In genomic region chr8:92252597-92253375, GRCm38 (mm10) we compare ENCODE assay signal across 9 mouse cellular contexts.
A peak's percentile ranks its signal among the peaks of the same experiment; 100 is the strongest.
DNase-seq lines count a peak whose midpoint lies in the region; ATAC-seq lines count a peak whose summit lies in the region.
"Had no signal": no experiment of that assay in that cellular context is flagged by ENCODE, and none has a peak within 500 bp of the region (broad histone marks: within the 10 kb centered on the region; RNA-seq: fewer than 3 reads in every experiment).

No protein-coding gene starts in this region.

- H3K4me1 ChIP-seq in heart, embryonic 16.5 days (ENCODE audit: control insufficient read depth, insufficient read depth, low read length), result peaks cover 13% of the 10 kb centered on the region
- peaks cover 16% of the 10 kb centered on the region for H3K4me1 ChIP-seq in embryonic facial prominence, embryonic 13.5 days

- H3K9ac ChIP-seq in heart, embryonic 16.5 days (ENCODE audit: low read length), result no peak overlapping the region
- H3K9ac ChIP-seq in embryonic facial prominence, embryonic 13.5 days, result no peak overlapping the region

- no peak for DNase-seq in heart, postnatal 36 days
- peak; percentile 2 for DNase-seq in 3T3-L1 (ENCODE audit: low read depth, low spot score)
- peak; percentile 4 to 8 for DNase-seq in left cerebral cortex, adult 18-20 months (ENCODE audit: low spot score in 2 of 2)
- DNase-seq in adrenal gland, postnatal 25 days, result no peak
- no peak for DNase-seq in adrenal gland, adult 8-10 months
- DNase-seq in adrenal gland, postnatal 4 days (ENCODE audit: low spot score in 2 of 2), result no peak
- DNase-seq: adrenal gland, postnatal 36 days had no signal

- intact Hi-C loops in heart, postnatal 36 days (cut with DNase I), result no loop called here

- no peak overlapping the region for H3K4me3 ChIP-seq in heart, embryonic 16.5 days (ENCODE audit: low read length)
- H3K4me3 ChIP-seq in embryonic facial prominence, embryonic 13.5 days, result no peak overlapping the region

- H3K9me3 ChIP-seq in heart, embryonic 16.5 days (replicated peaks; ENCODE audit: control insufficient read depth, low read length), result no peaks in the 10 kb centered on the region
- no peaks in the 10 kb centered on the region for H3K9me3 ChIP-seq in embryonic facial prominence, embryonic 13.5 days

- H3K27me3 ChIP-seq in heart, embryonic 16.5 days (ENCODE audit: control insufficient read depth, insufficient read depth, low read length), result no peaks in the 10 kb centered on the region
- peaks cover 10% of the 10 kb centered on the region for H3K27me3 ChIP-seq in embryonic facial prominence, embryonic 13.5 days

- H3K36me3 ChIP-seq in heart, embryonic 16.5 days (ENCODE audit: control insufficient read depth, insufficient read depth), result no peaks in the 10 kb centered on the region
- no peaks in the 10 kb centered on the region for H3K36me3 ChIP-seq in embryonic facial prominence, embryonic 13.5 days

- H3K4me2 ChIP-seq in heart, embryonic 16.5 days (ENCODE audit: low read depth, low read length), result peak overlapping the region; percentile 26
- H3K4me2 ChIP-seq in embryonic facial prominence, embryonic 13.5 days, result no peak overlapping the region

- peak; percentile 92 for ATAC-seq in heart, embryonic 16.5 days (replicated peaks; ENCODE audit: extremely low read depth, insufficient read depth, low FRiP score)
- peak; percentile 78; the same call in 1 of the 2 replicates for ATAC-seq in embryonic facial prominence, embryonic 13.5 days (ENCODE audit: insufficient number of reproducible peaks, insufficient read depth, low FRiP score, low TSS enrichment, low read depth)

- 38% methylated on average over 8 of the region's 8 CpGs for WGBS in heart, embryonic 16.5 days
- 35% methylated on average over 8 of the region's 8 CpGs for WGBS in embryonic facial prominence, embryonic 13.5 days

- H3K27ac ChIP-seq in heart, embryonic 16.5 days (ENCODE audit: low read length), result peak overlapping the region; percentile 89
- H3K27ac ChIP-seq in embryonic facial prominence, embryonic 13.5 days, result no peak overlapping the region

Comparison
In these comparisons a context has a peak if more than half of its experiments do, and no peak if none do; other contexts are left out.
1. DNase-seq: peak in 3T3-L1 (single experiment) and left cerebral cortex, adult 18-20 months (2 of 2); none in heart, postnatal 36 days (0 of 2), adrenal gland, postnatal 25 days (single experiment), adrenal gland, adult 8-10 months (single experiment) and adrenal gland, postnatal 4 days (0 of 2).